Mouse (Mus musculus) heart, embryonic 12.5 days (tissue): ENCODE data around the gene Sparc. TPM values are rescaled to one million over a fixed set of nuclear protein-coding genes. Genes with fewer than 3 reads are reported as not detected.
"Not testable (repeated sequence)": the region's sequence is repeated elsewhere in the genome, so short reads cannot be mapped to it uniquely, and the experiment has no call there.

Experiments
- ATAC-seq: fragments of 200-750 bp; cut with Nextera tagmentation; 2 replicates; pipeline ENCODE4 v1.8.0; 2017; ENCODE audit warnings: moderate TSS enrichment, moderate library complexity; ENCODE audit not compliant: insufficient number of reproducible peaks, low FRiP score
- H3K27ac ChIP-seq: fragments of 300-500 bp; sonication (generic); 2 replicates; pipeline ENCODE4 v1.5.1; 2016; ENCODE audit warnings: mild to moderate bottlenecking, moderate library complexity; ENCODE audit not compliant: poor library complexity, severe bottlenecking
- H3K27me3 ChIP-seq: fragments of 300-500 bp; sonication (generic); replicated peaks from 2 replicates; pipeline ENCODE4 v1.6.1; 2016; ENCODE audit warnings: mild to moderate bottlenecking, moderate library complexity
- H3K36me3 ChIP-seq: fragments of 300-500 bp; sonication (generic); 2 replicates; pipeline ENCODE4 v1.6.1; 2016; ENCODE audit warnings: mild to moderate bottlenecking, moderate library complexity
- H3K4me1 ChIP-seq: fragments of 300-500 bp; sonication (generic); replicated peaks from 2 replicates; pipeline ENCODE4 v1.6.1; 2016; ENCODE audit warnings: mild to moderate bottlenecking
- H3K4me2 ChIP-seq: fragments of 300-500 bp; sonication (generic); 2 replicates; pipeline ENCODE4 v1.6.1; 2016; ENCODE audit warnings: mild to moderate bottlenecking, moderate library complexity
- H3K4me3 ChIP-seq: fragments of 300-500 bp; sonication (generic); 2 replicates; pipeline ENCODE4 v1.5.1; 2016; ENCODE audit warnings: mild to moderate bottlenecking
- H3K9ac ChIP-seq: fragments of 300-500 bp; sonication (generic); 2 replicates; pipeline ENCODE4 v1.6.1; 2016; ENCODE audit warnings: mild to moderate bottlenecking, moderate library complexity
- H3K9me3 ChIP-seq: fragments of 300-500 bp; sonication (generic); replicated peaks from 2 replicates; pipeline ENCODE4 v1.6.1; 2016; ENCODE audit warnings: mild to moderate bottlenecking, moderate library complexity
- whole genome bisulfite sequencing: fragments of 180-500 bp; shearing (Covaris S2); methylation state at CpG from one replicate; pipeline ENCODE4 v1.1.7; 2016; 5-methylcytosine and 5-hydroxymethylcytosine counted together
- polyA plus RNA-seq: library from polyadenylated mRNA; unstranded; fragments of >200 nt; fragmentation: Nextera tagmentation; extraction: Ambion mirVana; gene quantifications from 2 replicates; pipeline ENCODE4 v1.2.1, GENCODE M21; 2016

Sparc gene
- polyA plus RNA-seq, 1 experiment from 2014 or later = 1,408 TPM

DNA sequence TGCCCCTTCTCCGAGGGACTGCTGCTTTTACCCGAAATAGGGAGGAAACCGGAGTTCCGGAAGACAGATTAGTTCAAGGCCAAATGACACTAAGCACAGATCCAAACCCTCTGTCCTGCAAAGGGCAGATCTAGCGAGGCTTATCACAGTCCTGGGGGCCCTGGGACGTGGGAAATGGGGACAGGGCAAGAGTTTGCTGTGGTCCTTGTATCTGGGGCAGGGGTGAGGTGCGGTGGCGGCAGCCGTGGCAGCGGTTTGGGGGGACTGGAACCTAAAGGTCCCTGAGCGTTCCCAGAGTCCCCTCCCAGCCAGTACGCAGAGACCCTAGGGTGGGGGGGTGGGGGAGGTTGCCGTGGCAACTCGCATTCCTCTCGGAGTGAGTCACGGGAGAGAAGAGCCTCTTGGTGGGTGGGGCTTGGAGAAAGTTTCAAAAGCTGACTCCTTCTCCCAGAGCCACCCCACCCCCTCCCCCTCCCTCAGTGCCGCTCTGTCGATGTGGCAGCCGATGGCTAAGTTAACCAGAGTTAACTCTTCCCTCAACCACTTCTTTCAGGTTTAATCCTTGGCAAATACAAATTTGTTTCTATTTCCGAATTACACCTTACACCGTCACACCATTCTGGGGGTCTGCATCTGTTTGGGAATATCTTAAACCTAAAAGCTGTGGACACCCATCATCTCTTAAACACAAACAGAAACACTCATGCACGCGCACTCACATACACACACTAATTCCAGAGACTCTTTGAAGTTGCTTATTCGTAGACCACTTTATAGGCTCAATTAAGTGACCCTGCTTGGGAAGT lies 4.9 kb downstream of the Sparc start:
- Histone ChIP-seq H3K4me2 (peak overlapping the region; percentile 84), H3K4me3 (peak overlapping the region; percentile 76), H3K9me3 (no peaks in the 10 kb centered on the region), H3K27me3 (no peaks in the 10 kb centered on the region), H3K27ac (peak overlapping the region; percentile 99), H3K36me3 (peaks cover 12% of the 10 kb centered on the region), H3K4me1 (peaks cover 73% of the 10 kb centered on the region), H3K9ac (peak overlapping the region; percentile 95)
- WGBS = under 1% methylated on average over 24 of the region's 24 CpGs
- ATAC-seq = peak; percentile 81

DNA sequence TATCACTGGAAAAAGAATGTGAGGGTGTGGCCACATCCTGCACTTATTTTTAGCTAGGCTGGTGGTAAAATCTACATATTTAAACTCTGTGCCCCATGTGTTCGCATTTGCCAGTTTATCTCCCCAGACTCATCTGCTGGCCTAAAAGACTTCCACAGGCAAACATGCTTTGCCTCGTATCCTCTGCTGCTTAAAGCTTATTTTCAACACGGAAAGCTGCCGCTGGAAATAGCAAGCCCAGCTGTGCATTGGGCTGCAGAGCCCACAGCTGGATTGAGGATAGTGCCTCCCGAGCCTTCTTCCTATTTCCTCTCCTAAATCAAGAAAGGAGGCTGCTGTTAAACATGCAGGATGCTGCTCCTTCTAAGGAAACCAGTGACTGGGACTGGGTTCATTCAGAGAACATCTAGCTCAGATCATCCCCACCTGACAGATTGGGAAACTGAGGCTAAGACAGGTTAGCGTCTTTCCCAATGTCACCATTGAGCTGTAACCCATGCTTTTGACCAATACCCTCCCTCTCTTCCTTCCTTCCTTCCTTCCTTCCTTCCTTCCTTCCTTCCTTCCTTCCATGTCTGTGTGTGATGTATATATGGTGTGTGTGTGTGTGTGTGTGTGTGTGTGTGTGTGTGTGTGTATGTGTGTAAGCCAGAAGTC lies 6.2 kb downstream of the Sparc start:
- H3K4me3 ChIP-seq = peak overlapping the region; percentile 76
- H3K27ac ChIP-seq = peak overlapping the region; percentile 99
- H3K4me2 ChIP-seq = peak overlapping the region; percentile 84
- ATAC-seq = no peak
- H3K36me3 ChIP-seq = peaks cover 26% of the 10 kb centered on the region
- peak overlapping the region; percentile 95 for H3K9ac ChIP-seq
- H3K9me3 ChIP-seq = no peaks in the 10 kb centered on the region
- peaks cover 76% of the 10 kb centered on the region for H3K4me1 ChIP-seq
- WGBS = 49% methylated on average over 6 of the region's 6 CpGs
- no peaks in the 10 kb centered on the region for H3K27me3 ChIP-seq

DNA sequence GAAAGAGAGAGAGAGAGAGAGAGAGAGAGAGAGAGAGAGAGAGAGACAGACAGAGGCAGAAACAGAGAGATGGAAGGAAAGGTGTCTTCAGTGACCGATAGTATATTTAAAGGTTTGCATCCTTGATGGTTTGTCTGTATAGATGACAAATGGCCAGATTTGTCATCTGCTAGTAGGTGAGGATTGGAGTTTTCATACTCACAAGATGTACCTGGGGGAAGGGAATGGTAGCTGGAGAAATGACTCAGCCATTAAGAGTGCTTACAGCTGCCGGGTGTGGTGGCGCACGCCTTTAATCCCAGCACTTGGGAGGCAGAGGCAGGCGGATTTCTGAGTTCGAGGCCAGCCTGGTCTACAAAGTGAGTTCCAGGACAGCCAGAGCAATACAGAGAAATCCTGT lies 7.3 kb downstream of the Sparc start:
- H3K27me3 ChIP-seq, H3K9me3 ChIP-seq, ATAC-seq, H3K9ac ChIP-seq, H3K27ac ChIP-seq, H3K4me3 ChIP-seq: not testable (repeated sequence)
- Histone ChIP-seq H3K36me3 (peaks cover 34% of the 10 kb centered on the region), H3K4me1 (peaks cover 73% of the 10 kb centered on the region), H3K4me2 (peak overlapping the region; percentile 51)
- 71% methylated on average over 6 of the region's 6 CpGs for WGBS

DNA sequence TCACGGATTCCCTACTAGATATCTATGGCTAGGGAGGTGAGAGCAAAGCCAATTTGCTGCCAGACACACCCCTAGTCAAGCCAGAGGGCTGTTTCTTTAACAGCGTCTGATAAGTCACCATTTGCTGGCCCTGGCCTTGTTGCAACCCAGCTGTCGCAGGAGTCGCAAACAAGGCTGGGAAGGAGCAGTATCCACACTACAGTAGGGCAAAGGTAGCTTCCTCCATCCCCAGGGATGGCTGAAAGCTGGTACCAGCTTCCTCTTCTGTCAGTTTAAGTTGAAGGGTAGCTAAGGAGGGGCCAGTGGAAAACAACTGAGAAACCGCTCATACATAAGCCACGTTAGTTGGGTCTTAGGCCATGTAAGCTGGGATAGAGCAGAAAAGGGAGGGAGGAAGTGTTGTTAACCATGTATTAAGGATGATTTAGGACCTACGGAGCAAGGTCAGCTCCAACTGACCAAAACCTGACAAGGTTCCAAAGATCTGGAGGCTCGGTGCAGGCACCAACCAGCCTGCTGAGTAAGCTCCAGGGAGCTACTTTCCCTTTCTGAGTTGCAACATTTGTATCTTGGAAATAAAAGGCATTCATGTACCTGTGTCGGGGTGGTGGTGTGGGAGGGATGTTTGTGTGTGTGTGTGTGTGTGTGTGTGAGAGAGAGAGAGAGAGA lies 7.8 kb downstream of the Sparc start:
- Histone ChIP-seq H3K9me3 (no peaks in the 10 kb centered on the region), H3K9ac (0 out of 2 replicates have a peak overlapping the region, but pooled peaks have one; percentile 17), H3K4me1 (peaks cover 72% of the 10 kb centered on the region), H3K4me2 (peak overlapping the region; percentile 51), H3K36me3 (peaks cover 40% of the 10 kb centered on the region), H3K4me3 (no peak overlapping the region), H3K27ac (peak overlapping the region; percentile 58), H3K27me3 (no peaks in the 10 kb centered on the region)
- WGBS = 23% methylated on average over 9 of the region's 9 CpGs
- ATAC-seq = no peak

DNA sequence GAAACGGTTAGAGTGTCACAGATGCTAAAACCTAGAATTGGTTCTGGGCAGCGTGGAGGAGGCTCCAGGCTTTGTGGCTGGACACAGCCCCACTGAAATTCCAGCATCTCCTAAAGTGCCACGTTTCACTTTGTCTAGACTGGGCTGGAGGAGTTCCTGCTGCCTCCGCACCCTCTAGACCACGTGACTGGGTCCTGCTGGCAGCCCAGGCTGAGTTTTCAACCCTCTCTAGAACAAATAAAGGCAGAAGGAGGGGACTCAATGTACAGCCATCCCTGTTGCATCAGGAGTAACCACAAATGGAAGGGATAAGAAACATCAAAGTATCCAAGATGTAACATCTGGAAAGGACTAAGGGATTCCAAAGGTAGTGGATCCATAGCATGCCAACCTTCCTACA lies 8.7 kb downstream of the Sparc start:
- WGBS = 47% methylated on average over 5 of the region's 5 CpGs
- Histone ChIP-seq H3K4me1 (peaks cover 68% of the 10 kb centered on the region), H3K9me3 (no peaks in the 10 kb centered on the region), H3K4me3 (0 out of 2 replicates have a peak overlapping the region, but pooled peaks have one; percentile 3), H3K9ac (no peak overlapping the region), H3K27me3 (no peaks in the 10 kb centered on the region), H3K4me2 (peak overlapping the region; percentile 26; the same call in 1 of the 2 replicates), H3K36me3 (peaks cover 48% of the 10 kb centered on the region), H3K27ac (peak overlapping the region; percentile 42; the same call in 1 of the 2 replicates)
- no peak for ATAC-seq

DNA sequence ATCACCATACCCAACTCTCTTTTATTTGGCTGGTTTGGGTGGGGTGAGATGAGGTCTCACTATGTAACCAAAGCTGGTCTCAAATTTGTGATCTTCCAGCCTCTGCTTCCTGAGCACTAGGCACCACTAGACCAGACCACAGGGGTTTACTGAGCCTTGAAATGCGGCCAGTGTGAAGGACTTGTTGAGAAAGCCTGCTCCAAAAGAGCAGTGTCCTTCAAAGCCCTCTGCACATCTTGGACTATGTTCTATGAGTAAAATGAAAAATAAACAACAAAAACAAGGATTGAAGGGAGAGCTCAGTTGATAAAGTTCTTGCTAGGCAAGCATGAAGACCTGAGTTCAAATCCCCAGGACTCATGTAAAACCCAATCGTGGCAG lies 9.6 kb downstream of the Sparc start:
- H3K9ac ChIP-seq = no peak overlapping the region
- no peaks in the 10 kb centered on the region for H3K27me3 ChIP-seq
- 90% methylated on average over 2 of the region's 2 CpGs for WGBS
- H3K4me1 ChIP-seq = peaks cover 68% of the 10 kb centered on the region
- 0 out of 2 replicates have a peak, but pooled peaks cover 1% of the 10 kb centered on the region for H3K9me3 ChIP-seq
- peaks cover 57% of the 10 kb centered on the region for H3K36me3 ChIP-seq
- H3K4me3 ChIP-seq = no peak overlapping the region
- H3K27ac ChIP-seq = 0 out of 2 replicates have a peak overlapping the region, but pooled peaks have one; percentile 42
- H3K4me2 ChIP-seq = 0 out of 2 replicates have a peak overlapping the region, but pooled peaks have one; percentile 26
- no peak for ATAC-seq

DNA sequence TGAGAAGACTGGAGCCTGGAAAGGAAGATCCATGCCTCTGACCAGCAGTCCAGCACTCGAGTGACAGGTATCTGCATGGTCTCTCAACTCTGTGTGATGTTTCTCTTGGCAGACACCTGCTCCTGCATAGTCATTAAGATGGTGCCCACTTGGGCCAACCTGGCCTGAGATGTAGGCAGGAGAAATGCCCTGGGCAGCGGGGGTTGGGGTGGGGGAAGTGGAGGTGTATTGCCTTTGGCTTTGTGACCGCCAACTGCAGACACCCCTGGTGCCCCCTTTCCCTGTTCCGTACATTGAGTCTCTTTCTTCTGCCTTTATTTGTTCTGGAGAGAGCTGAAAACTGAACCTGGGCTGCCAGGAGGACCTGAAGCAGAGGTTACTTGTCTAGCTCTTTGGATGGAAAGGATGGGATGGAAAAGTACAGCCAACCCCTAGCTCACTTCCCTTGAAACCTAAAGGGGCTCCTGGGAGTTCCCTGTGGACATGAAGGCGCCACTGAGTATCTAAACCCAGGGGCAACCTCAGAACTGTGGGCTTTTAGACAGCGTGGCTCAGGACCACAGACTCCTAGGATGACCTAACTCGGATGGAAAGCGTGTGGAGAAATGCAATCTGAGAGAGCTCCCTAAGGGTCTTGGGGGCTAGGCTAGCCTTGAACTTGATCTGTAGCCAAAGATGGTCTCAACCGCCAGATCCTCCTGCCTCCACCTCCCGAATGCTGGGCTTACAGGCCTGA lies 10.1 kb downstream of the Sparc start:
- Histone ChIP-seq H3K27ac (no peak overlapping the region), H3K27me3 (no peaks in the 10 kb centered on the region), H3K9ac (no peak overlapping the region), H3K4me3 (no peak overlapping the region), H3K4me1 (peaks cover 68% of the 10 kb centered on the region), H3K4me2 (no peak overlapping the region), H3K9me3 (0 out of 2 replicates have a peak, but pooled peaks cover 3% of the 10 kb centered on the region), H3K36me3 (peaks cover 63% of the 10 kb centered on the region)
- ATAC-seq = no peak
- 88% methylated on average over 10 of the region's 10 CpGs for WGBS

DNA sequence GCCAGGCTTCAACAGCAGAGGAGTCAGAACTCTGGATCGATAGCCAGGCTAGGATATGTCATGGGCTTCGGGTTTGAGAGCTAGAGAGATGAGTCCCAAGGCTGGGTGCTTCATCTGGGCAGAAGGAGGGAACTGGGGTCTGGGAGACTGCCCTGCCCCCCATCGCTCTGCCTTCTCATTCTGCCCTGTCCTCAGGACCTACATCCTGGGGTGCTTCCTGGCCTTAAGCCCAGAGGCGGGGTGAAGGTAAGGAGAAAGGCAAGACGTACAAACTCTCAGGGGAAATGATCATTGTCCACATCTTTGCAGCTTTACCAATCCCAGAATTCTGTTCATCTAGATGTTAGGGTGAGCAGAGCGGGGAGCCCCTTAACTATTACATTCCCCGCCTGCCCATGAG lies 10.9 kb downstream of the Sparc start:
- no peak overlapping the region for H3K4me2 ChIP-seq
- no peaks in the 10 kb centered on the region for H3K27me3 ChIP-seq
- H3K9ac ChIP-seq = no peak overlapping the region
- H3K27ac ChIP-seq = no peak overlapping the region
- peaks cover 71% of the 10 kb centered on the region for H3K36me3 ChIP-seq
- ATAC-seq = no peak
- H3K9me3 ChIP-seq = 0 out of 2 replicates have a peak, but pooled peaks cover 3% of the 10 kb centered on the region
- no peak overlapping the region for H3K4me3 ChIP-seq
- 71% methylated on average over 7 of the region's 7 CpGs for WGBS
- peaks cover 63% of the 10 kb centered on the region for H3K4me1 ChIP-seq

DNA sequence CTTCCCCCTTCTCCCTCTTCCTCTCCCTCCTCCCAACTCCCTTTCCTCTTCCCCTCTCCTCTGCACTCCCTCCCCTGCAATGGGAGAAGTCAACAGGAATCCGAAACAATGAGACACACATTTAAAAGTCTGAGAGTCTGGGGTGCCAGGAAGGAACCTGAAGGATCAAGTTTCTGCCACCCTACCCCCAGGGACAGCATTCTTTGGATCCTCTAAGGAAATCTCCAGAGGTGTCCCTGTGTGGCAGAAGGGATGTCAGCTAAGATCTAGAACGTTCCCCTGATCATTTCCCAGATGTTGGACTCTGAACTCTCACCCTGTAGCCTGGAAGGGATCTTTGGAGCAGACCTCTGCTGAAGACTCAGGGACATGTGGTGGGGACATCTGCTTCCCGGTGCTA lies 12.5 kb downstream of the Sparc start:
- Histone ChIP-seq H3K9ac (no peak overlapping the region), H3K27me3 (no peaks in the 10 kb centered on the region), H3K4me1 (peaks cover 48% of the 10 kb centered on the region), H3K27ac (peak overlapping the region; percentile 35), H3K9me3 (0 out of 2 replicates have a peak, but pooled peaks cover 3% of the 10 kb centered on the region), H3K4me2 (no peak overlapping the region), H3K4me3 (no peak overlapping the region), H3K36me3 (peaks cover 86% of the 10 kb centered on the region)
- 49% methylated on average over 3 of the region's 3 CpGs for WGBS
- ATAC-seq = no peak

DNA sequence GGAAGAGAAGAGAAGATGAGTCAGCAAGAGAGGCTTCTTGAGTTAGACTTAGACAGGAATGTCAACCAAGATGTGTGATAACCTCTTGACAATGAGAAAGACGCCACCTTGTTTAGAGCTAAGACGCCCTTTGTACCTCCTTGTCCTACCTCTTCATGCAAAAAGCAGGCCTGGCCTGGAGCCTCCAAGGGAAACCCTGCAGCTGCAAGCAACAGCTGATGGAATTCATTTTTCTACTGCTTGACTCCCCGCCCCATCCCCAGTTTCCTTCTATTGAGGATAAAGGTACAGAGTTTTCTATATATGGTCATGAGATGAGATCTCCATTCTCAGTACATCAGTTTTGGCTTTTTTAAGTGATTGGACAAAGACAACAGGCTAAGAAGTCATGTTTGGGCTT lies 13.0 kb downstream of the Sparc start:
- H3K4me2 ChIP-seq = no peak overlapping the region
- H3K27ac ChIP-seq = no peak overlapping the region
- H3K4me3 ChIP-seq = no peak overlapping the region
- no peak overlapping the region for H3K9ac ChIP-seq
- 0 out of 2 replicates have a peak, but pooled peaks cover 3% of the 10 kb centered on the region for H3K9me3 ChIP-seq
- H3K4me1 ChIP-seq = peaks cover 43% of the 10 kb centered on the region
- H3K27me3 ChIP-seq = no peaks in the 10 kb centered on the region
- WGBS = 78% methylated on average over 3 of the region's 3 CpGs
- peaks cover 91% of the 10 kb centered on the region for H3K36me3 ChIP-seq
- no peak for ATAC-seq
